Mouse (Mus musculus) kidney, adult 8-10 months (tissue): Measurements from ENCODE around the gene Rffl.
"Not testable (repeated sequence)": the region's sequence is repeated elsewhere in the genome, so short reads cannot be mapped to it uniquely, and the experiment has no call there.

Experiments
- DNase-seq, 2 experiments: peaks; one replicate each; pipeline ENCODE4 v3.0.0; 2022

The Rffl gene

GRCm38 (mm10) chr11:82844771-82845414 lies 26.1 kb downstream of the Rffl start:
- DNase-seq: no peak

GRCm38 (mm10) chr11:82838511-82838910 lies 32.5 kb downstream of the Rffl start:
- no peak for DNase-seq

GRCm38 (mm10) chr11:82837848-82838247 lies 33.2 kb downstream of the Rffl start:
- no peak for DNase-seq

GRCm38 (mm10) chr11:82837192-82837591 lies 33.8 kb downstream of the Rffl start:
- no peak for DNase-seq

- no peak for DNase-seq
Measured at GRCm38 (mm10) chr11:82835616-82836432, 35.2 kb downstream of the Rffl start.

GRCm38 (mm10) chr11:82834359-82834758 lies 36.7 kb downstream of the Rffl start:
- DNase-seq: not testable (repeated sequence)

- DNase-seq: no peak
Measured at GRCm38 (mm10) chr11:82833929-82834328, 37.1 kb downstream of the Rffl start.

- peak; percentile 65 to 72 for DNase-seq
Measured at GRCm38 (mm10) chr11:82832402-82832801, 38.6 kb downstream of the Rffl start.

- no peak for DNase-seq
Measured at GRCm38 (mm10) chr11:82831008-82831893, 39.8 kb downstream of the Rffl start.

GRCm38 (mm10) chr11:82826818-82827217 lies 44.2 kb downstream of the Rffl start:
- no peak for DNase-seq

- DNase-seq: no peak
Measured at GRCm38 (mm10) chr11:82820788-82821456, 50.1 kb downstream of the Rffl start.

- DNase-seq: peak; percentile 67 to 87
Measured at GRCm38 (mm10) chr11:82819350-82819749, 51.7 kb downstream of the Rffl start.

- no peak for DNase-seq
Measured at GRCm38 (mm10) chr11:82808485-82808884, 62.5 kb downstream of the Rffl start.

GRCm38 (mm10) chr11:82807370-82807769 lies 63.6 kb downstream of the Rffl start:
- DNase-seq: no peak

- no peak for DNase-seq
Measured at GRCm38 (mm10) chr11:82806656-82807055, 64.4 kb downstream of the Rffl start.

- no peak for DNase-seq
Measured at GRCm38 (mm10) chr11:82783453-82783852, 87.6 kb downstream of the Rffl start.

- no peak for DNase-seq
Measured at GRCm38 (mm10) chr11:82782197-82782596, 88.8 kb downstream of the Rffl start.

- peak; percentile 94 to 96 for DNase-seq
Measured at GRCm38 (mm10) chr11:82780983-82781903, 89.8 kb downstream of the Rffl start, which contains the start of gene Lig3. Gene Lig3 (plus strand): TSS chr11:82781108.

GRCm38 (mm10) chr11:82780134-82780533 lies 90.9 kb downstream of the Rffl start:
- no peak for DNase-seq

- no peak for DNase-seq
Measured at GRCm38 (mm10) chr11:82764438-82764924, 106.5 kb downstream of the Rffl start.

- DNase-seq: peak; percentile 93 to 95
Measured at GRCm38 (mm10) chr11:82763742-82764437, 107.1 kb downstream of the Rffl start, which contains the start of the genes Cct6b and Zfp830. Gene Cct6b (minus strand): TSS chr11:82764321. Gene Zfp830 (plus strand): TSS chr11:82764345.
